Mouse (Mus musculus) thymus, adult 2 months (tissue): ENCODE data around the gene Ephb2.

Experiments
- CTCF ChIP-seq: fragments of 200-500 bp; IDR thresholded peaks from 2 replicates; pipeline ENCODE4 v1.5.1; 2012; ENCODE audit warnings: mild to moderate bottlenecking, control low read depth, low read length, moderate library complexity, borderline replicate concordance; ENCODE audit not compliant: control insufficient read depth, poor library complexity, insufficient read depth; ENCODE audit errors: extremely low read depth
- POLR2A ChIP-seq: fragments of 200-500 bp; IDR thresholded peaks from 2 replicates; pipeline ENCODE4 v1.6.1; 2012; ENCODE audit warnings: mild to moderate bottlenecking, low read length, control low read depth, moderate library complexity; ENCODE audit not compliant: control insufficient read depth, poor library complexity, insufficient read depth; ENCODE audit errors: extremely low read depth

DNA sequence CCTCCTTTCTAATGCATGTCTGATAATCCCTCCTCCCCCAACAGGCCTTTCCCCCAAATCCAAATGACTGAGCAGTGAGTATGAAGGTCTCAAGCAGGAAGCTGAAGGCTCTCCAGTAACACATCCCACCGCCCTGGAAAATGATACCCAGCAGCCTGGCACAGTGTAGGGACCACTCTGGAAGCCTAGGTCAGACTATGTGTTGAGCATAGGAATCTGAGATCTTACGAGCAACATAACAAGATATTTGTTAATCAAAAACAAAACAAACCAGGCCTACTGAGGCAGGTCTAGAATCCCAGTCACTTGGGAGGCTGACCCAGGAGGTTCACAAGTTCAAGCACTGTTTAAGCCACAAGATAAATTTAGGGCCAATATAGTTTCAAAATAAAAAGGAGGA, 235.3 kb downstream of the Ephb2 start:
- TF ChIP-seq CTCF (no peak), POLR2A (no peak)
